Mouse (Mus musculus) MEL (cell line): ENCODE measurements around the gene Cops7a. TPM values are rescaled to one million over a fixed set of nuclear protein-coding genes. Genes with fewer than 3 reads are reported as not detected.
A peak's percentile ranks its signal among the peaks of the same experiment; 100 is the strongest.

Experiments
- DNase-seq: peaks from one replicate; pipeline ENCODE4 v3.0.0; 2011; ENCODE audit warnings: low read depth, low spot score
- H3K27ac ChIP-seq: 2 replicates; pipeline ENCODE4 v1.5.1; 2012; ENCODE audit warnings: low read depth, mild to moderate bottlenecking, control low read depth, low read length, moderate library complexity; ENCODE audit not compliant: control insufficient read depth
- H3K27me3 ChIP-seq, 2 experiments: fragments of 150-350 bp in 1 of 2; sonication (generic) in 1 of 2; 2 replicates each; pipeline ENCODE4 v1.6.1; 2012; ENCODE audit warnings: low read length in 2 of 2, mild to moderate bottlenecking in 2 of 2, improper control_type of control experiment in 1 of 2, moderate library complexity in 1 of 2; ENCODE audit not compliant: insufficient read depth in 2 of 2, control insufficient read depth in 1 of 2
- H3K36me3 ChIP-seq, 2 experiments: 2 replicates each; pipeline ENCODE4 v1.6.1; 2012 to 2014; ENCODE audit warnings: low read length in 2 of 2, improper control_type of control experiment in 1 of 2, inconsistent platforms in 1 of 2, mild to moderate bottlenecking in 1 of 2; ENCODE audit not compliant: insufficient read depth in 2 of 2, control insufficient read depth in 1 of 2
- H3K4me1 ChIP-seq, 2 experiments: fragments of 150-350 bp in 1 of 2; sonication (generic) in 1 of 2; 2 replicates each; pipeline ENCODE4 v1.6.1; 2012; ENCODE audit warnings: low read length in 2 of 2, improper control_type of control experiment in 1 of 2, mild to moderate bottlenecking in 1 of 2; ENCODE audit not compliant: insufficient read depth in 2 of 2, control insufficient read depth in 1 of 2
- H3K4me3 ChIP-seq, 2 experiments: fragments of 150-350 bp in 1 of 2; sonication (generic) in 1 of 2; 2 replicates each; pipeline ENCODE4 v1.5.1; 2012; ENCODE audit warnings: low read depth in 2 of 2, low read length in 2 of 2, mild to moderate bottlenecking in 2 of 2, moderate library complexity in 2 of 2, control low read depth in 1 of 2, improper control_type of control experiment in 1 of 2; ENCODE audit not compliant: control insufficient read depth in 1 of 2, insufficient read depth in 1 of 2
- H3K79me2 ChIP-seq: 2 replicates; pipeline ENCODE4 v1.6.1; 2012; ENCODE audit warnings: mild to moderate bottlenecking, low read length, moderate library complexity; ENCODE audit not compliant: control insufficient read depth, poor library complexity, insufficient read depth
- H3K9ac ChIP-seq: 2 replicates; pipeline ENCODE4 v1.6.1; 2012; ENCODE audit warnings: low read depth, mild to moderate bottlenecking, control low read depth, low read length, moderate library complexity; ENCODE audit not compliant: control insufficient read depth, poor library complexity, severe bottlenecking
- H3K9me3 ChIP-seq: fragments of 150-350 bp; sonication (generic); replicated peaks from 2 replicates; pipeline ENCODE4 v1.6.1; 2012; ENCODE audit warnings: mild to moderate bottlenecking, low read length, improper control_type of control experiment, moderate library complexity; ENCODE audit not compliant: insufficient read depth
- BHLHE40 ChIP-seq: IDR thresholded peaks from 2 replicates; pipeline ENCODE4 v1.6.1; 2012; ENCODE audit warnings: low read depth, mild to moderate bottlenecking, inconsistent platforms, low read length, improper control_type of control experiment, borderline replicate concordance
- CHD1 ChIP-seq: IDR thresholded peaks from 2 replicates; pipeline ENCODE4 v1.6.1; 2012; ENCODE audit warnings: low read depth, mild to moderate bottlenecking, inconsistent platforms, low read length, improper control_type of control experiment
- CHD2 ChIP-seq: IDR thresholded peaks from 2 replicates; pipeline ENCODE4 v1.6.1; 2011; ENCODE audit warnings: low read length, improper control_type of control experiment
- CTCF ChIP-seq, 3 experiments: IDR thresholded peaks in 2 of 3; conservative IDR thresholded peaks in 1 of 3; 2 replicates each; pipeline ENCODE4 v1.5.1; 2011 to 2012; ENCODE audit warnings: low read length in 3 of 3, low read depth in 2 of 3, mild to moderate bottlenecking in 2 of 3, improper control_type of control experiment in 1 of 3, inconsistent platforms in 1 of 3, mixed read lengths in 1 of 3, moderate library complexity in 1 of 3; ENCODE audit not compliant: control insufficient read depth in 1 of 3, insufficient read depth in 1 of 3, poor library complexity in 1 of 3, severe bottlenecking in 1 of 3
- E2F4 ChIP-seq: IDR thresholded peaks from 2 replicates; pipeline ENCODE4 v1.6.1; 2011; ENCODE audit warnings: low read depth, low read length, improper control_type of control experiment, borderline replicate concordance
- ELF1 ChIP-seq: IDR thresholded peaks from 2 replicates; pipeline ENCODE4 v1.6.1; 2014; ENCODE audit warnings: low read depth, mild to moderate bottlenecking, inconsistent platforms, low read length, improper control_type of control experiment, moderate library complexity
- EP300 ChIP-seq, 2 experiments: IDR thresholded peaks; 2 replicates each; pipeline ENCODE4 v1.6.1; 2011; ENCODE audit warnings: improper control_type of control experiment in 2 of 2, low read length in 2 of 2, low read depth in 1 of 2, mild to moderate bottlenecking in 1 of 2
- ETS1 ChIP-seq: IDR thresholded peaks from 2 replicates; pipeline ENCODE4 v1.6.1; 2012; ENCODE audit warnings: low read depth, mild to moderate bottlenecking, inconsistent platforms, low read length, improper control_type of control experiment, moderate library complexity
- GABPA ChIP-seq: IDR thresholded peaks from 2 replicates; pipeline ENCODE4 v1.6.1; 2012; ENCODE audit warnings: low read depth, mild to moderate bottlenecking, inconsistent platforms, low read length, improper control_type of control experiment, moderate library complexity
- GATA1 ChIP-seq: IDR thresholded peaks from 2 replicates; pipeline ENCODE4 v1.6.1; 2011; ENCODE audit warnings: low read depth, low read length, improper control_type of control experiment
- MAFK ChIP-seq: IDR thresholded peaks from 2 replicates; pipeline ENCODE4 v1.6.1; 2011; ENCODE audit warnings: low read depth, mild to moderate bottlenecking, low read length, improper control_type of control experiment, borderline replicate concordance
- MAX ChIP-seq: IDR thresholded peaks from 2 replicates; pipeline ENCODE4 v1.6.1; 2011; ENCODE audit warnings: low read length, improper control_type of control experiment
- MAZ ChIP-seq: IDR thresholded peaks from 2 replicates; pipeline ENCODE4 v1.6.1; 2012; ENCODE audit warnings: low read depth, mild to moderate bottlenecking, inconsistent platforms, low read length, improper control_type of control experiment
- MEF2A ChIP-seq: IDR thresholded peaks from 2 replicates; pipeline ENCODE4 v1.6.1; 2014; ENCODE audit warnings: low read depth, mild to moderate bottlenecking, inconsistent platforms, low read length, improper control_type of control experiment; ENCODE audit not compliant: poor library complexity, insufficient replicate concordance, severe bottlenecking; ENCODE audit errors: extremely low read depth
- MXI1 ChIP-seq: IDR thresholded peaks from 2 replicates; pipeline ENCODE4 v1.6.1; 2011; ENCODE audit warnings: mild to moderate bottlenecking, low read depth, low read length, improper control_type of control experiment
- MYC ChIP-seq: IDR thresholded peaks from 2 replicates; pipeline ENCODE4 v1.6.1; 2011; ENCODE audit warnings: low read depth, mild to moderate bottlenecking, low read length, improper control_type of control experiment, moderate library complexity
- NELFE ChIP-seq: IDR thresholded peaks from 2 replicates; pipeline ENCODE4 v1.6.1; 2011; ENCODE audit warnings: low read depth, low read length, improper control_type of control experiment
- NRF1 ChIP-seq: IDR thresholded peaks from 2 replicates; pipeline ENCODE4 v1.6.1; 2014; ENCODE audit warnings: low read depth, mild to moderate bottlenecking, inconsistent platforms, low read length, improper control_type of control experiment, moderate library complexity; ENCODE audit not compliant: poor library complexity, insufficient read depth, severe bottlenecking
- POLR2AphosphoS2 ChIP-seq: IDR thresholded peaks from 2 replicates; pipeline ENCODE4 v1.6.1; 2011; ENCODE audit warnings: low read length, improper control_type of control experiment
- RCOR1 ChIP-seq: IDR thresholded peaks from 2 replicates; pipeline ENCODE4 v1.6.1; 2012; ENCODE audit warnings: low read depth, mild to moderate bottlenecking, inconsistent platforms, low read length, improper control_type of control experiment
- SIN3A ChIP-seq: IDR thresholded peaks from 2 replicates; pipeline ENCODE4 v1.6.1; 2012; ENCODE audit warnings: low read length, improper control_type of control experiment, inconsistent platforms
- SMC3 ChIP-seq: IDR thresholded peaks from 2 replicates; pipeline ENCODE4 v1.6.1; 2011; ENCODE audit warnings: low read depth, low read length, improper control_type of control experiment
- TBP ChIP-seq: IDR thresholded peaks from 2 replicates; pipeline ENCODE4 v1.8.0; 2011; ENCODE audit warnings: low read depth, low read length, improper control_type of control experiment
- TCF12 ChIP-seq: IDR thresholded peaks from 2 replicates; pipeline ENCODE4 v1.6.1; 2014; ENCODE audit warnings: low read depth, mild to moderate bottlenecking, inconsistent platforms, low read length, improper control_type of control experiment, moderate library complexity
- UBTF ChIP-seq: IDR thresholded peaks from 2 replicates; pipeline ENCODE4 v1.6.1; 2012; ENCODE audit warnings: low read depth, mild to moderate bottlenecking, inconsistent platforms, low read length, improper control_type of control experiment, moderate library complexity, borderline replicate concordance; ENCODE audit not compliant: insufficient read depth
- USF1 ChIP-seq: IDR thresholded peaks from 2 replicates; pipeline ENCODE4 v1.6.1; 2014; ENCODE audit warnings: low read depth, mild to moderate bottlenecking, inconsistent platforms, low read length, improper control_type of control experiment, moderate library complexity
- USF2 ChIP-seq, 2 experiments: IDR thresholded peaks; 2 replicates each; pipeline ENCODE4 v1.6.1; 2011 to 2012; ENCODE audit warnings: improper control_type of control experiment in 2 of 2, low read length in 2 of 2, borderline replicate concordance in 1 of 2, inconsistent platforms in 1 of 2, low read depth in 1 of 2, mild to moderate bottlenecking in 1 of 2; ENCODE audit not compliant: insufficient read depth in 1 of 2
- ZC3H11A ChIP-seq: IDR thresholded peaks from 2 replicates; pipeline ENCODE4 v1.6.1; 2012; ENCODE audit warnings: low read depth, mild to moderate bottlenecking, inconsistent platforms, low read length, improper control_type of control experiment
- ZKSCAN1 ChIP-seq: IDR thresholded peaks from 2 replicates; pipeline ENCODE4 v1.6.1; 2012; ENCODE audit warnings: low read depth, mild to moderate bottlenecking, inconsistent platforms, low read length, improper control_type of control experiment, moderate library complexity
- ZMIZ1 ChIP-seq: IDR thresholded peaks from 2 replicates; pipeline ENCODE4 v1.6.1; 2012; ENCODE audit warnings: low read depth, mild to moderate bottlenecking, inconsistent platforms, low read length, improper control_type of control experiment, moderate library complexity
- polyA plus RNA-seq, 2 experiments: library from polyadenylated mRNA; stranded (reverse) in 1 of 2; unstranded in 1 of 2; fragments of >175 nt in 1 of 2; fragments of >200 nt in 1 of 2; gene quantifications; 2 replicates each; pipeline versions ENCODE4 v1.2.1 to v1.2.4; 2012; ENCODE audit warnings: low replicate concordance in 2 of 2, low read depth in 1 of 2; ENCODE audit not compliant: insufficient read length in 2 of 2, insufficient read depth in 1 of 2, missing spikeins in 1 of 2
- total RNA-seq: library from RNA; depleted of rRNA; stranded (reverse); fragments of 300-350 nt; gene quantifications from 2 replicates; pipeline ENCODE4 v1.2.3, GENCODE M21; 2012

Cops7a gene
- total and polyA plus RNA-seq, 3 experiments, result 85.0 to 150 TPM; not detected in 1

- TF ChIP-seq USF2 (IDR thresholded peaks at IDR 0.05; ENCODE audit: borderline replicate concordance in 1 of 2, insufficient read depth in 1 of 2, low read depth in 1 of 2, low read length in 2 of 2) (no peak), UBTF (0 out of 2 replicates have a peak, but pooled peaks have one; percentile 65)
These were observed 33.6 kb downstream of the Cops7a start (continued) for GRCm38 (mm10) chr6:124931525-124932313.

- peaks cover 2 to 5% of the 10 kb centered on the region in 2 experiments; a peak in 2 of 4 replicates for H3K36me3 ChIP-seq
- peaks cover 6 to 12% of the 10 kb centered on the region in 2 experiments for H3K4me1 ChIP-seq
- H3K27ac ChIP-seq, result peak within 1 kb of the TSS; percentile 54
- H3K79me2 ChIP-seq, result peaks cover 14% of the 10 kb centered on the region
- H3K9ac ChIP-seq, result peak within 1 kb of the TSS; percentile 84
- H3K27me3 ChIP-seq, result no peaks in the 10 kb centered on the region
- H3K9me3 ChIP-seq, result no peaks in the 10 kb centered on the region
- DNase-seq, result peak; percentile 97
- H3K4me3 ChIP-seq, result peak within 1 kb of the TSS; percentile 86 to 98
- TF ChIP-seq MAZ (peak; percentile 85), GABPA (no peak), ELF1 (peak; percentile 41), MAX (peak; percentile 75), USF1 (0 out of 2 replicates have a peak, but pooled peaks have one; percentile 13), MXI1 (peak; percentile 80), ETS1 (peak; percentile 61), RCOR1 (peak; percentile 20; the same call in 1 of the 2 replicates), CHD1 (no peak), SMC3 (peak; percentile 91), ZKSCAN1 (no peak), BHLHE40 (no peak), CTCF (IDR thresholded peaks at IDR 0.05 in 2 of 3, conservative IDR thresholded peaks at IDR 0.05 in 1 of 3; ENCODE audit: control insufficient read depth in 1 of 3, insufficient read depth in 1 of 3, low read depth in 2 of 3, low read length in 3 of 3, poor library complexity in 1 of 3, severe bottlenecking in 1 of 3) (peak; percentile 87 to 99 (median 90)), ZC3H11A (peak; percentile 76), E2F4 (no peak), UBTF (no peak), MYC (0 out of 2 replicates have a peak, but pooled peaks have one; percentile 50), CHD2 (no peak), SIN3A (peak; percentile 91), USF2 (IDR thresholded peaks at IDR 0.05; ENCODE audit: borderline replicate concordance in 1 of 2, insufficient read depth in 1 of 2, low read depth in 1 of 2, low read length in 2 of 2) (no peak), POLR2AphosphoS2 (peak; percentile 54; the same call in 1 of the 2 replicates), NRF1 (peak; percentile 62), TCF12 (peak; percentile 57; the same call in 1 of the 2 replicates), ZMIZ1 (peak; percentile 28; the same call in 1 of the 2 replicates), MEF2A (no peak), NELFE (peak; percentile 81), MAFK (no peak), GATA1 (no peak), EP300 (IDR thresholded peaks at IDR 0.05; ENCODE audit: low read depth in 1 of 2, low read length in 2 of 2) (no peak), TBP (no peak)
These were observed 34.4 kb downstream of the Cops7a start, which contains the start of gene Mlf2 for GRCm38 (mm10) chr6:124930754-124931524. Gene Mlf2 (plus strand): TSS chr6:124931386.
